Mouse (Mus musculus) common myeloid progenitor, adult 5-6 weeks (primary cell): Measurements from ENCODE around the gene Gm9049. TPM values are rescaled to one million over a fixed set of nuclear protein-coding genes. Genes with fewer than 3 reads are reported as not detected.
"Not testable (repeated sequence)": the region's sequence is repeated elsewhere in the genome, so short reads cannot be mapped to it uniquely, and the experiment has no call there.

Experiments used
- ATAC-seq: replicated peaks from 2 replicates; pipeline ENCODE4 v1.8.0; 2016; ENCODE audit warnings: low read depth, mild to moderate bottlenecking, moderate TSS enrichment, inconsistent platforms; ENCODE audit not compliant: poor library complexity, severe bottlenecking
- total RNA-seq: library from RNA; stranded (forward); fragments of 200-1000, 187-1606 nt; gene quantifications from 2 replicates; pipeline ENCODE4 v1.2.3, GENCODE M21; 2017

Gm9049 gene
- 0.27 TPM in 1 of 2 replicates, not detected in the other for total RNA-seq

- not testable (repeated sequence) for ATAC-seq
Measured at GRCm38 (mm10) chr10:118354005-118354404, at the start of gene Gm9049. Gm9049 (minus strand) TSS chr10:118354105.

- no peak for ATAC-seq
Measured at GRCm38 (mm10) chr10:118399917-118400316, 46.0 kb upstream of the Gm9049 start.

- ATAC-seq = peak; percentile 100
Measured at GRCm38 (mm10) chr10:118370443-118370842, 16.5 kb upstream of the Gm9049 start.

GRCm38 (mm10) chr10:118369518-118369917 lies 15.6 kb upstream of the Gm9049 start:
- ATAC-seq = no peak

- ATAC-seq = not testable (repeated sequence)
Measured at GRCm38 (mm10) chr10:118348579-118348978, 5.3 kb downstream of the Gm9049 start, which contains the start of gene Gm9048. Gm9048 (minus strand) TSS chr10:118348679.

GRCm38 (mm10) chr10:118343155-118343554 lies 10.8 kb downstream of the Gm9049 start, which contains the start of gene Gm9046:
Gm9046 (minus strand) TSS chr10:118343255.
- not testable (repeated sequence) for ATAC-seq

- not testable (repeated sequence) for ATAC-seq
Measured at GRCm38 (mm10) chr10:118337731-118338130, 16.2 kb downstream of the Gm9049 start, which contains the start of gene Gm9045. Gm9045 (minus strand) TSS chr10:118337831.

GRCm38 (mm10) chr10:118332308-118332707 lies 21.6 kb downstream of the Gm9049 start, which contains the start of gene Gm9044:
Gm9044 (minus strand) TSS chr10:118332408.
- not testable (repeated sequence) for ATAC-seq

- not testable (repeated sequence) for ATAC-seq
Measured at GRCm38 (mm10) chr10:118326869-118327268, 27.0 kb downstream of the Gm9049 start, which contains the start of gene Gm9040. Gm9040 (minus strand) TSS chr10:118326969.

- ATAC-seq = peak; percentile 90
Measured at GRCm38 (mm10) chr10:118319024-118319423, 34.9 kb downstream of the Gm9049 start.

GRCm38 (mm10) chr10:118302133-118302532 lies 51.8 kb downstream of the Gm9049 start:
- peak; percentile 88 for ATAC-seq

Other genes starting within 250 kb of the Gm9049 start
- gene Mdm1, start 212.3 kb downstream of the Gm9049 start, total RNA-seq = 38.3 and 68.5 TPM in 2 replicates
- gene Il22, start 149.2 kb downstream of the Gm9049 start, total RNA-seq = not detected in 2 replicates
- 0.10 and 0.18 TPM in 2 replicates for gene Gm32717, start 113.3 kb downstream of the Gm9049 start, total RNA-seq
- gene Gm32802, start 95.4 kb downstream of the Gm9049 start, total RNA-seq = 0.10 and 0.18 TPM in 2 replicates
- not detected in 2 replicates for gene Iltifb, start 59.1 kb downstream of the Gm9049 start, total RNA-seq
- gene Gm9040, start 27.1 kb downstream of the Gm9049 start, total RNA-seq = 0.10 TPM in 1 of 2 replicates, not detected in the other
- gene Gm9044, start 21.7 kb downstream of the Gm9049 start, total RNA-seq = 0.10 TPM in 1 of 2 replicates, not detected in the other
- 0.27 TPM in 1 of 2 replicates, not detected in the other for gene Gm9045, start 16.3 kb downstream of the Gm9049 start, total RNA-seq
- not detected in 2 replicates for gene Gm9046, start 10.8 kb downstream of the Gm9049 start, total RNA-seq
- gene Gm9048, start 5.4 kb downstream of the Gm9049 start, total RNA-seq = not detected in 2 replicates
- 0.46 TPM in 1 of 2 replicates, not detected in the other for gene Ifng, start 86.9 kb upstream of the Gm9049 start, total RNA-seq